Mouse (Mus musculus) testis, adult 2 months (tissue): Measurements from ENCODE around the gene Ext2.

Source experiments
- CTCF ChIP-seq: fragments of 200-500 bp; IDR thresholded peaks from 2 replicates; pipeline ENCODE4 v1.5.1; 2012; ENCODE audit warnings: low read depth, mild to moderate bottlenecking, inconsistent platforms, low read length, moderate library complexity; ENCODE audit not compliant: control insufficient read depth, insufficient read depth, insufficient replicate concordance
- POLR2A ChIP-seq: fragments of 200-500 bp; IDR thresholded peaks from 2 replicates; pipeline ENCODE4 v1.6.1; 2012; ENCODE audit warnings: low read depth, mild to moderate bottlenecking, inconsistent platforms, low read length, moderate library complexity; ENCODE audit not compliant: control insufficient read depth

GRCm38 (mm10) chr2:93634609-93635008 lies 187.8 kb downstream of the Ext2 start:
- TF ChIP-seq POLR2A (no peak), CTCF (no peak)
